Mouse (Mus musculus): ENCODE measurements around the gene Sspn.
A peak's percentile ranks its signal among the peaks of the same experiment; 100 is the strongest.

Sspn gene

GRCm38 (mm10) chr6:145977771-145978450 is 46.5 kb downstream of the Sspn start:
- no peak for DNase-seq

- DNase-seq = no peak
Observed at GRCm38 (mm10) chr6:145981074-145981473, 49.6 kb downstream of the Sspn start.

GRCm38 (mm10) chr6:145982335-145982734 is 50.9 kb downstream of the Sspn start:
- DNase-seq = no peak

GRCm38 (mm10) chr6:145990578-145990977 is 59.1 kb downstream of the Sspn start:
- no peak for DNase-seq

GRCm38 (mm10) chr6:145992526-145992925 is 61.1 kb downstream of the Sspn start:
- DNase-seq = no peak

GRCm38 (mm10) chr6:145992985-145993384 is 61.5 kb downstream of the Sspn start:
- no peak for DNase-seq

- peak; percentile 52 for DNase-seq
Observed at GRCm38 (mm10) chr6:145998314-145999007, 67.0 kb downstream of the Sspn start.

GRCm38 (mm10) chr6:146000767-146001166 is 69.3 kb downstream of the Sspn start:
- no peak for DNase-seq

GRCm38 (mm10) chr6:146001396-146002191 is 70.2 kb downstream of the Sspn start:
- no peak for DNase-seq

- DNase-seq = no peak
Observed at GRCm38 (mm10) chr6:146004174-146004601, 72.7 kb downstream of the Sspn start.

GRCm38 (mm10) chr6:146005129-146005886 is 73.9 kb downstream of the Sspn start:
- no peak for DNase-seq

- no peak for DNase-seq
Observed at GRCm38 (mm10) chr6:146005935-146006564, 74.6 kb downstream of the Sspn start.

GRCm38 (mm10) chr6:146006753-146007152 is 75.3 kb downstream of the Sspn start:
- no peak for DNase-seq

GRCm38 (mm10) chr6:146008450-146008981 is 77.1 kb downstream of the Sspn start:
- DNase-seq = peak; percentile 41

- peak; percentile 14 for DNase-seq
Observed at GRCm38 (mm10) chr6:146009163-146009915, 77.9 kb downstream of the Sspn start.

- peak; percentile 53 for DNase-seq
Observed at GRCm38 (mm10) chr6:146010093-146010764, 78.8 kb downstream of the Sspn start.

- DNase-seq = no peak
Observed at GRCm38 (mm10) chr6:146014312-146014711, 82.9 kb downstream of the Sspn start.
